Mouse (Mus musculus) left cerebral cortex, adult 11 months (tissue): Measurements from ENCODE around the gene Akna.
"Not testable (repeated sequence)": the region's sequence is repeated elsewhere in the genome, so short reads cannot be mapped to it uniquely, and the experiment has no call there.

ENCODE experiments used
- DNase-seq: peaks from one replicate; pipeline ENCODE4 v3.0.0; 2022; ENCODE audit warnings: low spot score

The Akna gene

DNA sequence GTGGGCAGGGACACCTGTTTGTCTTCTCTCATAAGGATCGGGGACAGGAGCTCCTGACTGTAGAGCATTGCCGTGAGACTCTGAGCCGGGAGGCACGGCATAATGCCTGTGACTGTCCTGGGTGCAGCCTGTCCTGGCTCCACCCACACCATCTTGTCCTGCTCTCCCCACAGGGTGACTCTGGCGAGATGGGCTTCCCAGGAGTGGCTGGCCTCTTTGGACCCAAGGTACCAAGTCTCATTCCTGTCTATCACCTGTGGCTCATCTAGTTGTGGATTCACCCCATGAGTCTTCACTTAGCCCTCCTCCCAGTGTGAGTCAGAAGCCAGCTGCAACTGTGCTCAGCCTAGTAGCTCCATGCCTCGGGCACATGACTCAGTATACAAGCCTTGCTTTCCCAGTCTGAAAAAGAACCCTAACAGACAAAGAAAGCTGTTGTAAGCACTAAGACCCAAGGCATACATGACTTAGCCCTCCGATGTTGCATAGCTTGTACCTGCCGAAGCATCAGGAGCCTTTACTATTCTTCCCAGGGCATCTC lies 79.8 kb downstream of the Akna start:
- DNase-seq = no peak

DNA sequence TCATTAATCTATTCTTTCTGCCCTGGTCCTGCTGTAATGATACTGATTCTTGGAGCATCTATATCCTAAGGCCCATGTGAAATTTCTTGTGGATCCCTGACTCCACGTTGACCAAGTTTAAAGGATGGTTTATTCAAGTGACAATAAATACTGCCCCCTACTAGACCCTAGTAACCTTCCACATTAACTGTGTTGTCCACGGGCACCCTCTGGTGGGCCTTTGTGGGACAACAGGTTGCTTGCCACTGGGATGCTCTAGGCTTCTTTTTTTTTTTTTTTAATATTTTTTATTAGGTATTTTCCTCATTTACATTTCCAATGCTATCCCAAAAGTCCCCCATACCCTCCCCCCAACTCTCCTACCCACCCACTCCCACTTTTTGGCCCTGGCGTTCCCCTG lies 83.6 kb downstream of the Akna start:
- not testable (repeated sequence) for DNase-seq
